Mouse (Mus musculus) bone marrow macrophage, adult 2 months (primary cell): ENCODE data around the gene Arl14.

Experiments
- CTCF ChIP-seq: IDR thresholded peaks from 2 replicates; pipeline ENCODE4 v1.5.1; 2012; ENCODE audit warnings: low read depth, mild to moderate bottlenecking, low read length, moderate library complexity
- POLR2A ChIP-seq: IDR thresholded peaks from 2 replicates; pipeline ENCODE4 v1.6.1; 2012; ENCODE audit warnings: mild to moderate bottlenecking, low read depth, low read length, borderline replicate concordance

GRCm38 (mm10) chr3:69238141-69238851 lies 16.1 kb downstream of the Arl14 start:
- TF ChIP-seq CTCF, result no peak
- TF ChIP-seq POLR2A, result no peak
